Mouse (Mus musculus) neural tube, embryonic 15.5 days (tissue): ENCODE results near the gene Terb2. TPM values are rescaled to one million over a fixed set of nuclear protein-coding genes. Genes with fewer than 3 reads are reported as not detected.

Source experiments
- ATAC-seq: fragments of 200-750 bp; cut with Nextera tagmentation; 2 replicates; pipeline ENCODE4 v1.8.0; 2017; ENCODE audit warnings: mild to moderate bottlenecking, moderate TSS enrichment, moderate library complexity; ENCODE audit not compliant: low FRiP score
- H3K27ac ChIP-seq: fragments of 300-500 bp; sonication (generic); replicated peaks from 2 replicates; pipeline ENCODE4 v1.5.1; 2015; ENCODE audit warnings: mild to moderate bottlenecking, inconsistent platforms
- H3K27me3 ChIP-seq: fragments of 300-500 bp; sonication (generic); replicated peaks from 2 replicates; pipeline ENCODE4 v1.6.1; 2015; ENCODE audit warnings: inconsistent platforms
- H3K36me3 ChIP-seq: fragments of 300-500 bp; sonication (generic); 2 replicates; pipeline ENCODE4 v1.6.1; 2015; ENCODE audit warnings: inconsistent platforms
- H3K4me1 ChIP-seq: fragments of 300-500 bp; sonication (generic); 2 replicates; pipeline ENCODE4 v1.6.1; 2015; ENCODE audit warnings: inconsistent platforms
- H3K4me2 ChIP-seq: fragments of 300-500 bp; sonication (generic); 2 replicates; pipeline ENCODE4 v1.6.1; 2015; ENCODE audit warnings: inconsistent platforms, mild to moderate bottlenecking, moderate library complexity
- H3K4me3 ChIP-seq: fragments of 300-500 bp; sonication (generic); replicated peaks from 2 replicates; pipeline ENCODE4 v1.5.1; 2015; ENCODE audit warnings: mild to moderate bottlenecking, inconsistent platforms
- H3K9ac ChIP-seq: fragments of 300-500 bp; sonication (generic); replicated peaks from 2 replicates; pipeline ENCODE4 v1.6.1; 2015; ENCODE audit warnings: mild to moderate bottlenecking, inconsistent platforms
- H3K9me3 ChIP-seq: fragments of 300-500 bp; sonication (generic); replicated peaks from 2 replicates; pipeline ENCODE4 v1.6.1; 2016; ENCODE audit warnings: inconsistent platforms
- WGBS: fragments of 180-500 bp; shearing (Covaris S2); methylation state at CpG from one replicate; pipeline ENCODE4 v1.1.7; 2015; ENCODE audit warnings: mixed read lengths; 5-methylcytosine and 5-hydroxymethylcytosine counted together
- polyA plus RNA-seq: library from polyadenylated mRNA; unstranded; fragments of >200 nt; fragmentation: Nextera tagmentation; extraction: Ambion mirVana; gene quantifications from 2 replicates; pipeline ENCODE4 v1.2.1, GENCODE M21; 2015

Terb2 gene
- polyA plus RNA-seq, 1 experiment from 2014 or later, result not detected

DNA sequence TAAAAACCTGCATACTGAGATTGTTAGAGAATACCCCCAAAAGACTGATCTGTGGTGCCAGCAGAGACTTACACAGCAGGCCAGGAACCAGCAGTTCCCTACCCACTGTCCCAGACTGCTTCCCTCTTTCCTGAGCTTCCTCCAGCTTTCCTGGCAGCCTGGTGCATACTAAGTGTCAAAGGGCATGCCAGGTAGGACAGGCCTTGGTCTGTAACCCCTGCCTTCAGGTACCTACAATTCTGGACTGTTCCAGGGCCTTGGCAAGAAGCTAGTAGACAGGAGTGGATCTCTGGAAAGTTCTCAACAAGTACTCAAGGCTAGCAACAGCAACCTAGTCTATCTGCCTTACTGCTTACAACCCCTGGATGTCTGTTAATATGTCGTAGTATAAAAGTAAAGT, 34.9 kb upstream of the Terb2 start:
- WGBS, result 98% methylated on average over 1 of the region's 1 CpGs
- Histone ChIP-seq H3K9ac (no peak overlapping the region), H3K36me3 (no peaks in the 10 kb centered on the region), H3K27me3 (no peaks in the 10 kb centered on the region), H3K4me3 (no peak overlapping the region), H3K4me2 (no peak overlapping the region), H3K27ac (no peak overlapping the region), H3K9me3 (no peaks in the 10 kb centered on the region), H3K4me1 (peaks cover 7% of the 10 kb centered on the region; the same call in 1 of the 2 replicates)
- no peak for ATAC-seq

DNA sequence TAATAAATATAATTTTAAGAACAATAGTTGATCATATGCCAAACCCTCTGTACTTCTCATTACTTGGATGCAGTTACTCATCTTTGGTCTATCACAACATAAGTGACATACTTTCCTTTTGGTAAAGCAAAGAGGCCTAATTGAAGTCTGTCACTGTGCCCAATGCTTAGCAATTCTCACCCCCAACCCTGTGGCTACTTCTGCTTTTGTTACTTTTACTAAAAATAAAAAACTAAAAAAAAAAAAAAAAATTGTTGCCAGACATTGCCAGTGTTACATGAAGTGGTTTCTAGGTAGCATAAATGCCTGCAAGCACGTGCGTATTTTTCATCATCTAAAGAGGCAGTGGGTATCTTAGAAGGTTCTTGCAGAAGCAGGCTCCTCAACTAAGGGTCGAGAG, 33.2 kb upstream of the Terb2 start:
- Histone ChIP-seq H3K4me3 (no peak overlapping the region), H3K27ac (no peak overlapping the region), H3K9ac (no peak overlapping the region), H3K4me2 (no peak overlapping the region), H3K36me3 (no peaks in the 10 kb centered on the region), H3K4me1 (peaks cover 2% of the 10 kb centered on the region; the same call in 1 of the 2 replicates), H3K27me3 (no peaks in the 10 kb centered on the region), H3K9me3 (no peaks in the 10 kb centered on the region)
- no peak for ATAC-seq
- WGBS, result 96% methylated on average over 3 of the region's 3 CpGs

DNA sequence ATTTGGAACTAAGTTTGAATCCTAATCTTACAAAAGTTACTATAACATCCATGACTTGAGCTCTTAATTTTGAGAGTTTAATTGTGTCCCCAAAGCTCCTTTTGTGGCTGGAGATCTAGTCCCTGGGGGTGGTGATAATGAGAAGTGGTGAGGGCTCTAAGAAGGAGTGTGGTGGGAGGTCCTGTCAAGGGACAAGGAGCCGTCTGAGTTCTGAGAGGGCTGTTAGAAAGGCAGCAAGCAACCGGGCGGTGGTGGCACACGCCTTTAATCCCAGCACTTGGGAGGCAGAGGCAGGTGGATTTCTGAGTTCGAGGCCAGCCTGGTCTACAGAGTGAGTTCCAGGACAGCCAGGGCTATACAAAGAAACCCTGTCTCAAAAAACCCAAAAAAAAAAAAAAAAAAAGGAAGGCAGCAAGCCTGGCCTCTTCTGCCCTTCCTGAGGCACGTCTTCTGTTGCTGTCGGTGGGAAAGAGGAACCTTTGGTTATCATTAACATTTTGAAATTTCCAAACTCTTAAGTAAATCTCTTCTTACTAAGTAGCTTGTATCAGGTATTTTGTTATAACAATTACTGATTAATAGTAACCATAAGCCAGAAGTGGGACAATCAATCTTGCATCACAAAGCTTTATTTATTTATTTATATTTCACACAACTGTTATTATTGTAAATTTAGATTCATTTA, 32.2 kb upstream of the Terb2 start:
- Histone ChIP-seq H3K9me3 (no peaks in the 10 kb centered on the region), H3K9ac (no peak overlapping the region), H3K4me3 (no peak overlapping the region), H3K27me3 (no peaks in the 10 kb centered on the region), H3K4me2 (no peak overlapping the region), H3K36me3 (no peaks in the 10 kb centered on the region), H3K27ac (no peak overlapping the region), H3K4me1 (no peaks in the 10 kb centered on the region)
- 83% methylated on average over 6 of the region's 7 CpGs for WGBS
- no peak for ATAC-seq

DNA sequence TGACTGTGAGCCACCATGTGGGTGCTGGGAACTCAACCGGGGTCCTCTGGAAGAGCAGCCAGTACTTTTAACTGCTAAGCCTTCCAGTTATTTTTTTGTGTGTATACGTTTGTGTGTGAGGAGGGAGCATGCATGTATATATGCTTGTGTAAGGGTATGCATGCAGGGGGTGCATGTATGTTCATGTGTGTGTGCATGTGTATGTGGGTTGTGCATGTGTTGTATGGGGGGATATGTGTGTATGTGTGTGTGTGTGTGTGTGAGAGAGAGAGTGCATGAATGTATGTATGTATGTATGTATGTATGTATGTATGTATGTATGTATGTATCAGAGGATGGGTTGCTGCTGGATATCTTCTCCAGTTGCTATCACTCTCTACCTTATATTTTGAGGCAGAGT, 31.6 kb upstream of the Terb2 start:
- H3K4me1 ChIP-seq, result no peaks in the 10 kb centered on the region
- H3K4me2 ChIP-seq, result no peak overlapping the region
- no peak overlapping the region for H3K9ac ChIP-seq
- H3K36me3 ChIP-seq, result no peaks in the 10 kb centered on the region
- no peaks in the 10 kb centered on the region for H3K9me3 ChIP-seq
- ATAC-seq, result no peak
- WGBS, result 96% methylated on average over 2 of the region's 2 CpGs
- no peak overlapping the region for H3K27ac ChIP-seq
- H3K4me3 ChIP-seq, result no peak overlapping the region
- no peaks in the 10 kb centered on the region for H3K27me3 ChIP-seq

DNA sequence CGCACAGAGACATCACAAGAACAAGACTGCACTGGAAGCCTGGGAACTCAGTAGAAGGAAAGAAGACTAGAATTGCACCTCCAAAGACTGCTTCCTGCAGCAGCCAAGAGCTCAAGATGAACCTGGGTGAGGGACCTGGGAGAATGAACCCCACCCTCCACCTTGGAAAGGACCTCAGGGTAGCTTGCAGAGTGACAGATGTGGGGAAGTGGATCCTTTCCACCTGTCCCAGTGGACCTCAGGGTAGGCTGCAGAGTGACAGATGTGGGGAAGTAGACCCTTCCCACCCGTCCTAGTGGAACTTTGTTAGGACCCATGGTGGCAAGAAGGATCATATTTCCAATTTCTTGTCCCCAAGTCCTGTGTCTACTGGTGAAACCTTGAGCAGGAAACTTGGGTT, 30.8 kb upstream of the Terb2 start:
- H3K4me3 ChIP-seq, result no peak overlapping the region
- no peak for ATAC-seq
- 76% methylated on average over 2 of the region's 2 CpGs for WGBS
- H3K27me3 ChIP-seq, result no peaks in the 10 kb centered on the region
- no peaks in the 10 kb centered on the region for H3K9me3 ChIP-seq
- no peak overlapping the region for H3K4me2 ChIP-seq
- no peak overlapping the region for H3K27ac ChIP-seq
- no peak overlapping the region for H3K9ac ChIP-seq
- no peaks in the 10 kb centered on the region for H3K36me3 ChIP-seq
- no peaks in the 10 kb centered on the region for H3K4me1 ChIP-seq

DNA sequence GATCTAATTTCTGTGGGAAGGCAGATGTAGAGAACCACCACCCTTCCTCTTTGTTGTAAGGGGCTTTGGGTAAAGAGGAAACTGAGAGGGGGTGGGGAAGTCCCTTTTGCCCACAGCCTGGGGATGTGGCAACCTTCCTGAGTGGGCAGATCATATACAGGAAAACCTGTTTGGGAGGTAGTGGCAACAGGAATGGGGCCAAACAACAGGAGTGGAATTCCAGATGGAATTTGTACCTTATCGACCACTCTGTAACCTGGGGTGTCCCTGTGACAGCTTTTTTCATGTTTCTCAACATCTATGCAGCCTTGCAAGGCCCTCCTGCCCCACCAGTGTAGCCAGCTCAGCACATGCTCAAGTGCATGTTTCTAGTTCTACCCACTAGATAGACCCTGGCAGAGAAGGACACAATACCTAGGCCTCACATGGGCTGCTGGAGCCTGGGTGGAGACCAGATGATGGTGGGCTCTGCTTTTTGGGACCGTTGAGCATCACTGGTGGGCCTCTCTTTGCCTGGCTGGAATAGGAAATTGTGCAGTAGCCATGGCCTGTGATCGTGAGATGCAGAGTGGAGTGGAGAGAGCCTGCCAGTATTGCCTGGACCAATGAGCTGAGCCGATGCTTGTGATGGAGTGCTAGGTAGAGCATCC, 29.9 kb upstream of the Terb2 start:
- Histone ChIP-seq H3K36me3 (no peaks in the 10 kb centered on the region), H3K27ac (no peak overlapping the region), H3K9ac (no peak overlapping the region), H3K4me1 (no peaks in the 10 kb centered on the region), H3K9me3 (no peaks in the 10 kb centered on the region), H3K27me3 (no peaks in the 10 kb centered on the region), H3K4me3 (no peak overlapping the region), H3K4me2 (no peak overlapping the region)
- no peak for ATAC-seq
- 96% methylated on average over 4 of the region's 4 CpGs for WGBS

DNA sequence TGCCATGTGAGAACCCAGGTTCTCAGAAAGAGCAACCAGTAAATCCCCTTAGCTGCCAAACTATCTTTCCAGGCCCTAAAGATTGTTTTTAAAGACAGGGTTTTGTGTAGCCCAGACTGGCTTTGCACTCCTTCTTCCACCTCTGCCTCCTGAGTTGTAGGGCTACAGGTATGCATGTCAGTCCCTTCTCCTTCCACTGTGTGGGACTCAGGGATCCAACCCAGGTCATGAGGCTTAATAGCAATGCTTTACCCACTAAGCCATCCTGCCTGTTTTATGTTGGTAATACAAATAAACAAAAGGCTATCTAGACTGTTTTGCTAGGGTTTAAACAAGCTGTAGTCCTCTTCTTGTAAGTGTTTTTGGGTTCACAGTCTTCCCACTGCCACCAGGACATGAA, 28.5 kb upstream of the Terb2 start:
- H3K4me3 ChIP-seq, result no peak overlapping the region
- no peak overlapping the region for H3K27ac ChIP-seq
- no peaks in the 10 kb centered on the region for H3K27me3 ChIP-seq
- no peak overlapping the region for H3K9ac ChIP-seq
- no peaks in the 10 kb centered on the region for H3K9me3 ChIP-seq
- H3K4me2 ChIP-seq, result no peak overlapping the region
- no peaks in the 10 kb centered on the region for H3K4me1 ChIP-seq
- H3K36me3 ChIP-seq, result no peaks in the 10 kb centered on the region
- no peak for ATAC-seq

DNA sequence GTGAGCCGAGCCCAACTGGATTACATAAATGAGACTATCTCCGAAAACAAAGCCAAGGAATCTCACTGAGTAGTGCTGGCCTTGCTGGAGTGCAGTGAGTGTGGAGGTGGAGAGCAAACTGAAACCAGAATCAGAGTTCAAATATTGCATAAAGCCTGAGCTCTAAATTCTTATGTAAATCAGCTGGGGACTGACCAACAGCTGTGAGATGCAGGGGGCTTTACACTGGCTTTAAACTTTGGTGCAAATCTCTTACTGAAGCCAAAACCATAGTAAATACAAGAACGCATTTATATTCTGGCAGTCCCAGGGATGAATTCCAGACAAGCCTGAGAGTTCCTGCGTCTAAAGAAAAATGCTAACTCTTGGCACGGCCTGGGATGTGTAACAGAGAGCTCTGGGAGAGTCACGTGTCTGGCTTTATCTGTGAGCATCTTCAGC, 27.7 kb upstream of the Terb2 start:
- WGBS, result 65% methylated on average over 6 of the region's 6 CpGs
- H3K4me1 ChIP-seq, result no peaks in the 10 kb centered on the region
- H3K27ac ChIP-seq, result no peak overlapping the region
- H3K27me3 ChIP-seq, result no peaks in the 10 kb centered on the region
- ATAC-seq, result no peak
- H3K9me3 ChIP-seq, result no peaks in the 10 kb centered on the region
- H3K4me2 ChIP-seq, result no peak overlapping the region
- H3K36me3 ChIP-seq, result no peaks in the 10 kb centered on the region
- H3K4me3 ChIP-seq, result no peak overlapping the region
- H3K9ac ChIP-seq, result no peak overlapping the region

DNA sequence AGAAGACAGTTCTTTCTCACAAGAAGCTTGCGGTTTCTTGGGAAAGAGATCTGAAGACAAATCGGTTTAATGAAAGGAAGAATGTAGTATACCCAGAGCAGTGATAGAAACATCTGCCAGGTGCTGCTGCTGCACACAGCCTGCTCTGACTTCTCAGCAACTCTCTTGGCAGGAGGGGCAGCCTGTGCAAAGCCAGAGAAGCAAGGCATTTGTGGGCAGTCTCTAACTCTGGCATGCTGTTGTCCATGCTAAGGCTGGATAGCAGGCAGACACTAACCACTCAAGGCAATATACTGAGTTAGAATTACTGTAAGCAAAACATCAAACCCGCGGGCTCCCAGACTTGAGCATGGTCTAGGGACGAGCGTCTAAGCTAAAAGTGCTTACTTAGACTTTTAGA, 26.4 kb upstream of the Terb2 start:
- no peak for ATAC-seq
- WGBS, result 79% methylated on average over 6 of the region's 6 CpGs
- no peaks in the 10 kb centered on the region for H3K27me3 ChIP-seq
- H3K4me2 ChIP-seq, result no peak overlapping the region
- H3K27ac ChIP-seq, result no peak overlapping the region
- H3K9me3 ChIP-seq, result no peaks in the 10 kb centered on the region
- no peaks in the 10 kb centered on the region for H3K36me3 ChIP-seq
- no peak overlapping the region for H3K9ac ChIP-seq
- H3K4me3 ChIP-seq, result no peak overlapping the region
- no peaks in the 10 kb centered on the region for H3K4me1 ChIP-seq

DNA sequence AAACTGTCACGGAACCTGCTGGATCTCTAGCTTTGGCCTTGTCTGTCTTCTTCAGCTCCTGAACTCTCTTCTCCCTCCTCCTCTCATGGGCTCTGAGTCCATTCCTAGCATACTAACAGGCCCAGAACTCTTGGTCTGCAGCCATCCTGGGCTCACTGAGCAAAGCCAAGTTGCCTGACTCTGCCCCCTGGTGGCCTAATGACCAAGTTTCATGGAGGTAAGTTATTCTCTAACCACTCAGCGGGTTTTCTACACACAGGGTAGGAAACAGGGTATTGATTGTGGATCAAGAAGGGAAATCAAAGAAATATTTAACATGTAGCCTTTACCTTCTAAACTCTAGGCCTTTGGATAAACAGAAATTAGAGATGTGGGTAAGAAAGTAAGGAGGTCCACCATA, 25.4 kb upstream of the Terb2 start, which contains the start of gene Trim69:
Gene Trim69 (plus strand): TSS at position 21 of the 400 bp plus-strand sequence.
- Histone ChIP-seq H3K4me1 (no peaks in the 10 kb centered on the region), H3K9me3 (no peaks in the 10 kb centered on the region), H3K36me3 (no peaks in the 10 kb centered on the region), H3K27me3 (no peaks in the 10 kb centered on the region), H3K27ac (no peak within 1 kb of the TSS), H3K4me3 (no peak within 1 kb of the TSS), H3K4me2 (no peak within 1 kb of the TSS), H3K9ac (no peak within 1 kb of the TSS)
- 0 out of 2 replicates have a peak, but pooled peaks have one; percentile 50 for ATAC-seq
- WGBS, result 44% methylated on average over 2 of the region's 2 CpGs

DNA sequence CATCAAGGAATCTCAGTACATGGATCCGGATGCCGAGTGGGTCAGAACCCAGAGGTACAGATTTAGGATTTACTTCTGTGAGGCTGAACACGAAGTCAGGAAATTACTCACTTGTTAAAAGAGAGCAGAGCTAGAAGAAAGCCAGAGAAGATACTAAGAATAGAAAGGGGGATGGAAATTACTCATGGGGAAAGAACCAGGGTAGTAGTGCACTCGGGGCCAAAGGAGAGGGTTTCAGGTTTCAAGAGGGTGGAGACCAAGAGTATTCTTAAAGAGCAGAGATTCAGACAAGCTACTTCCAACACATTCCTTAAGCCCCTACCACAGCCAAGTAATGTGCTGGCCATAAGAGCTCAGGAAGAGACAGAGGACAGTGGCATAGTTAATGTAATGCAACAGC, 24.5 kb upstream of the Terb2 start:
- 34% methylated on average over 4 of the region's 4 CpGs for WGBS
- ATAC-seq, result no peak

DNA sequence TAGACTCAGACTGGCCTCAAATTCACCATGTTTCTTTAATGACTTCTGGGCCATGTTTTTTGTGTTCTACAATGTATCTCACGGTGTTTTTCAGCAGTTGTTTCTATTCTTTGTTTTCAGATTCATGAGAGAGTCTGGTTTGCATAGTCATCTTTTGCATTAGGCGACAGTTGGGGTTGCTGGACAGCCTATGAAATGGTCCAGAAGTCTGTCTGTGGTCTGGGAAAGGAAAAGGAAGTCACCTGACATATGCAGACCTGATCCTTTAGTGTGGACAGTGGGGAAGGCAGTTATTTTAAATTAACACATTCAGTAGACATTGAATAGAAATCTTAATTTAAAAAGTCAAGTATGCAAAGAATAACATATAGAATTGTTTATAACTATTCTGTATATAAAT, 23.5 kb upstream of the Terb2 start:
- H3K36me3 ChIP-seq, result no peaks in the 10 kb centered on the region
- no peaks in the 10 kb centered on the region for H3K9me3 ChIP-seq
- H3K27ac ChIP-seq, result no peak overlapping the region
- H3K4me1 ChIP-seq, result no peaks in the 10 kb centered on the region
- no peak overlapping the region for H3K9ac ChIP-seq
- H3K27me3 ChIP-seq, result no peaks in the 10 kb centered on the region
- 81% methylated on average over 2 of the region's 2 CpGs for WGBS
- no peak overlapping the region for H3K4me3 ChIP-seq
- ATAC-seq, result no peak
- no peak overlapping the region for H3K4me2 ChIP-seq

More for the DNA sequence above, 24.5 kb upstream of the Terb2 start:
- Histone ChIP-seq H3K4me2 (no peak overlapping the region), H3K27me3 (no peaks in the 10 kb centered on the region), H3K9ac (no peak overlapping the region), H3K9me3 (no peaks in the 10 kb centered on the region), H3K36me3 (no peaks in the 10 kb centered on the region), H3K4me3 (no peak overlapping the region), H3K4me1 (no peaks in the 10 kb centered on the region), H3K27ac (no peak overlapping the region)
